Mouse (Mus musculus): ENCODE data around the gene Ccnh.
"Not testable (repeated sequence)": the region's sequence is repeated elsewhere in the genome, so short reads cannot be mapped to it uniquely, and the experiment has no call there.

Ccnh gene

GRCm38 (mm10) chr13:85188903-85189643 is at the start of gene Ccnh:
Ccnh (plus strand) TSS chr13:85189408.
- DNase-seq: peak; percentile 94

GRCm38 (mm10) chr13:85143361-85143760 is 45.8 kb upstream of the Ccnh start:
- DNase-seq: not testable (repeated sequence)

GRCm38 (mm10) chr13:85146471-85146870 is 42.7 kb upstream of the Ccnh start:
- DNase-seq: no peak

GRCm38 (mm10) chr13:85154746-85155145 is 34.5 kb upstream of the Ccnh start:
- DNase-seq: no peak

- no peak for DNase-seq
Measured at GRCm38 (mm10) chr13:85159971-85160370, 29.2 kb upstream of the Ccnh start.

- DNase-seq: no peak
Measured at GRCm38 (mm10) chr13:85164512-85165124, 24.6 kb upstream of the Ccnh start.

GRCm38 (mm10) chr13:85189644-85190121 is 475 bp downstream of the Ccnh start:
- DNase-seq: no peak

GRCm38 (mm10) chr13:85191253-85191652 is 2.0 kb downstream of the Ccnh start:
- DNase-seq: no peak

- no peak for DNase-seq
Measured at GRCm38 (mm10) chr13:85207493-85207892, 18.3 kb downstream of the Ccnh start.

- no peak for DNase-seq
Measured at GRCm38 (mm10) chr13:85208656-85209055, 19.4 kb downstream of the Ccnh start.

- no peak for DNase-seq
Measured at GRCm38 (mm10) chr13:85210353-85210752, 21.1 kb downstream of the Ccnh start.

GRCm38 (mm10) chr13:85218656-85219055 is 29.4 kb downstream of the Ccnh start:
- no peak for DNase-seq

GRCm38 (mm10) chr13:85238760-85239159 is 49.6 kb downstream of the Ccnh start:
- no peak for DNase-seq

Measured in right cerebral cortex, postnatal 14 days (tissue).